Mouse (Mus musculus) CH12.LX (cell line): ENCODE results near the gene Slc6a14. TPM values are rescaled to one million over a fixed set of nuclear protein-coding genes. Genes with fewer than 3 reads are reported as not detected.

ENCODE experiments used
- DNase-seq: peaks from one replicate; pipeline ENCODE4 v3.0.0-alpha.2; 2013; ENCODE audit errors: extremely low read depth
- H3K27ac ChIP-seq: 2 replicates; pipeline ENCODE4 v1.5.1; 2012; ENCODE audit warnings: low read depth, mild to moderate bottlenecking, control low read depth, moderate library complexity; ENCODE audit not compliant: insufficient read depth
- H3K27me3 ChIP-seq: replicated peaks from 2 replicates; pipeline ENCODE3; 2012; ENCODE audit warnings: inconsistent platforms
- H3K36me3 ChIP-seq, 2 experiments: replicated peaks in 1 of 2; 2 replicates each; pipeline versions ENCODE3 to v1.6.1; 2012; ENCODE audit warnings: inconsistent platforms in 1 of 2, low read length in 1 of 2, mild to moderate bottlenecking in 1 of 2, mixed read lengths in 1 of 2, moderate library complexity in 1 of 2; ENCODE audit not compliant: control insufficient read depth in 1 of 2, insufficient read depth in 1 of 2
- H3K4me1 ChIP-seq, 2 experiments: 2 replicates each; pipeline ENCODE4 v1.6.1; 2012; ENCODE audit warnings: inconsistent platforms in 1 of 2, moderate library complexity in 1 of 2; ENCODE audit not compliant: insufficient read depth in 2 of 2, control insufficient read depth in 1 of 2
- H3K4me2 ChIP-seq: 2 replicates; pipeline ENCODE4 v1.6.1; 2012; ENCODE audit warnings: low read depth, mild to moderate bottlenecking, control low read depth; ENCODE audit not compliant: poor library complexity, insufficient read depth, severe bottlenecking
- H3K4me3 ChIP-seq, 3 experiments: fragments of 150-350 bp in 1 of 3; sonication (generic) in 1 of 3; replicated peaks in 1 of 3; 2 replicates each; pipeline versions ENCODE3 to v1.5.1; 2011 to 2012; ENCODE audit warnings: low read depth in 2 of 3, low read length in 2 of 3, mild to moderate bottlenecking in 2 of 3, moderate library complexity in 2 of 3, control low read depth in 1 of 3, improper control_type of control experiment in 1 of 3, inconsistent platforms in 1 of 3, mixed read lengths in 1 of 3; ENCODE audit not compliant: poor library complexity in 1 of 3
- H3K79me2 ChIP-seq: replicated peaks from 2 replicates; pipeline ENCODE4 v1.6.1; 2012; ENCODE audit warnings: mild to moderate bottlenecking, moderate library complexity; ENCODE audit not compliant: control insufficient read depth, poor library complexity, insufficient read depth, severe bottlenecking; ENCODE audit errors: extremely low read depth
- H3K9ac ChIP-seq: 2 replicates; pipeline ENCODE4 v1.6.1; 2012; ENCODE audit warnings: low read depth, mild to moderate bottlenecking, control low read depth, moderate library complexity; ENCODE audit not compliant: insufficient read depth
- H3K9me3 ChIP-seq: replicated peaks from 2 replicates; pipeline ENCODE3; 2012; ENCODE audit warnings: low read length, inconsistent platforms, mixed read lengths
- BHLHE40 ChIP-seq: IDR thresholded peaks from 2 replicates; pipeline ENCODE4 v1.6.1; 2011; ENCODE audit warnings: mild to moderate bottlenecking, low read depth, low read length, improper control_type of control experiment
- CHD2 ChIP-seq: IDR thresholded peaks from 2 replicates; pipeline ENCODE4 v1.6.1; 2011; ENCODE audit warnings: low read length, improper control_type of control experiment
- CTCF ChIP-seq, 2 experiments: IDR thresholded peaks in 1 of 2; conservative IDR thresholded peaks in 1 of 2; 2 replicates each; pipeline ENCODE4 v1.5.1; 2011 to 2012; ENCODE audit warnings: low read depth in 2 of 2, low read length in 2 of 2, improper control_type of control experiment in 1 of 2, inconsistent platforms in 1 of 2, mild to moderate bottlenecking in 1 of 2, moderate library complexity in 1 of 2
- E2F4 ChIP-seq: IDR thresholded peaks from 2 replicates; pipeline ENCODE4 v1.6.1; 2011; ENCODE audit warnings: low read depth, low read length, improper control_type of control experiment; ENCODE audit not compliant: insufficient replicate concordance
- ELF1 ChIP-seq: IDR thresholded peaks from 2 replicates; pipeline ENCODE4 v1.6.1; 2014; ENCODE audit warnings: low read depth, mild to moderate bottlenecking, inconsistent platforms, low read length, improper control_type of control experiment
- EP300 ChIP-seq: IDR thresholded peaks from 2 replicates; pipeline ENCODE4 v1.6.1; 2011; ENCODE audit warnings: low read length, improper control_type of control experiment
- GABPA ChIP-seq: IDR thresholded peaks from 2 replicates; pipeline ENCODE4 v1.6.1; 2012; ENCODE audit warnings: low read depth, low read length, improper control_type of control experiment, inconsistent platforms; ENCODE audit not compliant: insufficient replicate concordance
- IRF4 ChIP-seq: IDR thresholded peaks from 2 replicates; pipeline ENCODE4 v1.6.1; 2014; ENCODE audit warnings: low read depth, mild to moderate bottlenecking, inconsistent platforms, low read length, improper control_type of control experiment
- JUN ChIP-seq: IDR thresholded peaks from 2 replicates; pipeline ENCODE4 v1.6.1; 2011; ENCODE audit warnings: low read depth, mild to moderate bottlenecking, low read length, improper control_type of control experiment, moderate library complexity; ENCODE audit not compliant: insufficient read depth
- JUND ChIP-seq: conservative IDR thresholded peaks from 2 replicates; pipeline ENCODE4 v1.6.1; 2011; ENCODE audit warnings: low read depth, low read length, improper control_type of control experiment
- KAT2A ChIP-seq: IDR thresholded peaks from 2 replicates; pipeline ENCODE4 v1.6.1; 2012; ENCODE audit warnings: low read length, improper control_type of control experiment, inconsistent platforms; ENCODE audit not compliant: insufficient replicate concordance
- MAFK ChIP-seq: IDR thresholded peaks from 2 replicates; pipeline ENCODE4 v1.6.1; 2011; ENCODE audit warnings: low read length, improper control_type of control experiment; ENCODE audit not compliant: insufficient replicate concordance
- MAX ChIP-seq: IDR thresholded peaks from 2 replicates; pipeline ENCODE4 v1.6.1; 2011; ENCODE audit warnings: low read length, improper control_type of control experiment
- MEF2A ChIP-seq: IDR thresholded peaks from 2 replicates; pipeline ENCODE4 v1.6.1; 2014; ENCODE audit warnings: low read depth, mild to moderate bottlenecking, inconsistent platforms, low read length, improper control_type of control experiment, borderline replicate concordance
- MXI1 ChIP-seq: IDR thresholded peaks from 2 replicates; pipeline ENCODE4 v1.6.1; 2011; ENCODE audit warnings: mild to moderate bottlenecking, low read depth, low read length, improper control_type of control experiment
- PAX5 ChIP-seq: IDR thresholded peaks from 2 replicates; pipeline ENCODE4 v1.6.1; 2012; ENCODE audit warnings: low read length, inconsistent platforms, mixed read lengths
- RAD21 ChIP-seq: IDR thresholded peaks from 2 replicates; pipeline ENCODE4 v1.6.1; 2011; ENCODE audit warnings: low read depth, mild to moderate bottlenecking, low read length, improper control_type of control experiment, moderate library complexity
- RCOR1 ChIP-seq: conservative IDR thresholded peaks from 2 replicates; pipeline ENCODE4 v1.6.1; 2012; ENCODE audit warnings: low read depth, mild to moderate bottlenecking, inconsistent platforms, low read length, improper control_type of control experiment
- SMC3 ChIP-seq: IDR thresholded peaks from 2 replicates; pipeline ENCODE4 v1.6.1; 2011; ENCODE audit warnings: low read depth, low read length, improper control_type of control experiment
- TBP ChIP-seq: conservative IDR thresholded peaks from 2 replicates; pipeline ENCODE4 v1.6.1; 2011; ENCODE audit warnings: low read depth, low read length, improper control_type of control experiment
- UBTF ChIP-seq: IDR thresholded peaks from 2 replicates; pipeline ENCODE4 v1.6.1; 2012; ENCODE audit warnings: low read depth, mild to moderate bottlenecking, inconsistent platforms, low read length, improper control_type of control experiment, moderate library complexity
- USF2 ChIP-seq: conservative IDR thresholded peaks from 2 replicates; pipeline ENCODE4 v1.6.1; 2011; ENCODE audit warnings: low read depth, low read length, improper control_type of control experiment
- ZC3H11A ChIP-seq: IDR thresholded peaks from 2 replicates; pipeline ENCODE4 v1.6.1; 2012; ENCODE audit warnings: low read depth, mild to moderate bottlenecking, inconsistent platforms, low read length, improper control_type of control experiment
- ZMIZ1 ChIP-seq: IDR thresholded peaks from 2 replicates; pipeline ENCODE4 v1.6.1; 2012; ENCODE audit warnings: low read depth, mild to moderate bottlenecking, inconsistent platforms, low read length, improper control_type of control experiment
- ZNF384 ChIP-seq: IDR thresholded peaks from 2 replicates; pipeline ENCODE4 v1.6.1; 2012; ENCODE audit warnings: low read depth, low read length, improper control_type of control experiment, inconsistent platforms
- dilution Hi-C: fragments of 300-500 bp; cut with MboI; formaldehyde crosslinking; loops from 2 replicates; pipeline ENCODE4 v1.14.3; 2020; ENCODE audit warnings: low sequenced_read_pairs; ENCODE audit not compliant: extremely low pct_unique_long_range_greater_than_20kb, extremely low pct_ligation_motif_present
- in situ Hi-C: fragments of 300-500 bp; cut with MboI; formaldehyde crosslinking; loops from 3 replicates; pipeline ENCODE4 v1.14.3; 2019; ENCODE audit warnings: low sequenced_read_pairs, low pct_ligation_motif_present, low pct_unique_long_range_greater_than_20kb, mixed read lengths
- polyA plus RNA-seq: library from polyadenylated mRNA; unstranded; fragments of >175 nt; gene quantifications from 2 replicates; pipeline ENCODE4 v1.2.1, GENCODE M21; 2012; ENCODE audit warnings: low read depth; ENCODE audit not compliant: insufficient read length
- total RNA-seq, 2 experiments: library from RNA; depleted of rRNA; stranded (reverse); fragments of 300-350 nt in 1 of 2; fragments of >200 nt in 1 of 2; gene quantifications; 2 replicates each; pipeline ENCODE4 v1.2.3; 2012 to 2014

Slc6a14 gene
- total and polyA plus RNA-seq, 3 experiments, result not detected

- TF ChIP-seq MEF2A (no peak), GABPA (no peak), RAD21 (no peak), MAFK (no peak), KAT2A (no peak), CHD2 (no peak), PAX5 (no peak), EP300 (no peak), ZNF384 (no peak), SMC3 (no peak), UBTF (no peak), IRF4 (no peak), BHLHE40 (no peak), RCOR1 (no peak), JUND (no peak), TBP (no peak), ELF1 (no peak)
- TF ChIP-seq, all 38 proteins: peak for 0
- H3K4me2 ChIP-seq, result no peak overlapping the region
- H3K9me3 ChIP-seq, result no peaks in the 10 kb centered on the region
- no peaks in the 10 kb centered on the region for H3K27me3 ChIP-seq
- H3K9ac ChIP-seq, result no peak overlapping the region
- H3K27ac ChIP-seq, result no peak overlapping the region
- no peaks in the 10 kb centered on the region for H3K36me3 ChIP-seq
- no peaks in the 10 kb centered on the region for H3K79me2 ChIP-seq
- dilution Hi-C loops (no loop called here), in situ Hi-C loops (no loop called here)
- no peak for DNase-seq
- H3K4me3 ChIP-seq, result no peak overlapping the region
- H3K4me1 ChIP-seq, result no peaks in the 10 kb centered on the region
These were observed 13.1 kb upstream of the Slc6a14 start for GRCm38 (mm10) chrX:21701646-21702045.

GRCm38 (mm10) chrX:21704470-21704869, 10.2 kb upstream of the Slc6a14 start:
- no peak overlapping the region for H3K4me3 ChIP-seq
- no peak overlapping the region for H3K4me2 ChIP-seq
- no peaks in the 10 kb centered on the region for H3K27me3 ChIP-seq
- DNase-seq, result no peak
- no peak for TF ChIP-seq IRF4
- TF ChIP-seq TBP, result no peak
- no peak for TF ChIP-seq MXI1
- TF ChIP-seq MAX, result no peak
- no peak for TF ChIP-seq E2F4
- TF ChIP-seq USF2, result no peak
- TF ChIP-seq ZNF384, result no peak
- TF ChIP-seq ELF1, result no peak
- no peak for TF ChIP-seq ZMIZ1
- TF ChIP-seq ZC3H11A, result no peak
- no peak for TF ChIP-seq CTCF (conservative IDR thresholded peaks at IDR 0.05 in 1 of 2, IDR thresholded peaks at IDR 0.05 in 1 of 2; ENCODE audit: low read depth in 2 of 2, low read length in 2 of 2)
- no peak for TF ChIP-seq JUN
- no peak overlapping the region for H3K9ac ChIP-seq
- peaks cover 2% of the 10 kb centered on the region for H3K9me3 ChIP-seq
- no peaks in the 10 kb centered on the region for H3K4me1 ChIP-seq
- dilution Hi-C loops (no loop called here), in situ Hi-C loops (no loop called here)
- H3K79me2 ChIP-seq, result no peaks in the 10 kb centered on the region
- H3K36me3 ChIP-seq, result no peaks in the 10 kb centered on the region
- H3K27ac ChIP-seq, result no peak overlapping the region
